Mouse (Mus musculus) lung, postnatal 0 days (tissue): ENCODE data around the gene Ogdh. TPM values are rescaled to one million over a fixed set of nuclear protein-coding genes. Genes with fewer than 3 reads are reported as not detected.

Experiments
- ATAC-seq: fragments of 200-750 bp; cut with Nextera tagmentation; 2 replicates; pipeline ENCODE4 v1.8.0; 2017; ENCODE audit warnings: moderate library complexity
- DNase-seq: peaks from one replicate; pipeline ENCODE4 v3.0.0-alpha.2; 2016; ENCODE audit warnings: low spot score
- H3K27ac ChIP-seq: fragments of 300-500 bp; sonication (generic); 2 replicates; pipeline ENCODE4 v1.5.1; 2014; ENCODE audit warnings: antibody characterized with exemption, mild to moderate bottlenecking, low read length, mixed read lengths
- H3K27me3 ChIP-seq: fragments of 300-500 bp; sonication (generic); replicated peaks from 2 replicates; pipeline ENCODE4 v1.6.1; 2014; ENCODE audit warnings: low read length, mixed read lengths; ENCODE audit not compliant: insufficient read depth
- H3K36me3 ChIP-seq: fragments of 300-500 bp; sonication (generic); 2 replicates; pipeline ENCODE4 v1.6.1; 2014; ENCODE audit warnings: low read length, mixed read lengths; ENCODE audit not compliant: insufficient read depth
- H3K4me1 ChIP-seq: fragments of 300-500 bp; sonication (generic); 2 replicates; pipeline ENCODE4 v1.6.1; 2014; ENCODE audit warnings: antibody characterized with exemption, low read depth, low read length, mixed read lengths; ENCODE audit not compliant: insufficient read depth
- H3K4me2 ChIP-seq: fragments of 300-500 bp; sonication (generic); replicated peaks from 2 replicates; pipeline ENCODE4 v1.6.1; 2014; ENCODE audit warnings: low read depth, mild to moderate bottlenecking, low read length, moderate library complexity, mixed read lengths
- H3K4me3 ChIP-seq: fragments of 300-500 bp; sonication (generic); 2 replicates; pipeline ENCODE4 v1.5.1; 2014; ENCODE audit warnings: low read depth, low read length
- H3K9ac ChIP-seq: fragments of 300-500 bp; sonication (generic); replicated peaks from 2 replicates; pipeline ENCODE4 v1.6.1; 2014; ENCODE audit warnings: low read depth, mild to moderate bottlenecking
- H3K9me3 ChIP-seq: fragments of 300-500 bp; sonication (generic); 2 replicates; pipeline ENCODE4 v1.6.1; 2016; ENCODE audit warnings: low read length, mixed read lengths
- CTCF ChIP-seq: IDR thresholded peaks from 2 replicates; pipeline ENCODE4 v1.5.1; 2016; ENCODE audit warnings: antibody characterized with exemption, mild to moderate bottlenecking
- EP300 ChIP-seq: IDR thresholded peaks from 2 replicates; pipeline ENCODE4 v1.6.1; 2016; ENCODE audit warnings: antibody characterized with exemption, mild to moderate bottlenecking, control low read depth
- WGBS: fragments of 180-500 bp; shearing (Covaris S2); extraction: QIAGEN DNeasy Blood & Tissue Kit; methylation state at CpG from one replicate; pipeline ENCODE4 v1.1.7; 2014; 5-methylcytosine and 5-hydroxymethylcytosine counted together
- polyA plus RNA-seq: library from polyadenylated mRNA; unstranded; fragments of >200 nt; fragmentation: Nextera tagmentation; extraction: Ambion mirVana; gene quantifications from 2 replicates; pipeline ENCODE4 v1.2.1, GENCODE M21; 2015

The Ogdh gene
- polyA plus RNA-seq, 1 experiment from 2014 or later = 78.8 TPM

DNA sequence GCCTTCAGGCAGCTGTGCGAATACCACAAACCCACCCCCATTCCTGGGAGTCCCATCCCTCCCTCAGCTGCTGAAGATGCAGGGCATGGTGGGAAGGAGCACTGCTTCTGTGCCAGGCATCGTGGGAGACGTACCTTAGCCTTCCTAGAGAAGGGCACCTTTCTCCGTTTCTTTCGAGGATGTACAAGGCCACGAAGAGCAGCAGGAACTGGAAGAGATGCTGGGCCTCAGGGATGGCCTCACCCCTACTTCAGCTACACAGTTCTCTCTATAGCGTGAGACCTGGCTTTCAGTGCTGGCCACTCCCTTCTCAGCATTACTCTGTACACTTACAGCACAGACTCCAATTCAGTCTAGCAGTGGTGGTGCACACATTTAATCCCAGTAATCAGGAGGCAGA is 32.0 kb upstream of the Ogdh start:
- no peak overlapping the region for H3K4me3 ChIP-seq
- no peaks in the 10 kb centered on the region for H3K9me3 ChIP-seq
- DNase-seq (no peak), ATAC-seq (no peak)
- H3K9ac ChIP-seq = no peak overlapping the region
- H3K27ac ChIP-seq = no peak overlapping the region
- 90% methylated on average over 7 of the region's 7 CpGs for WGBS
- TF ChIP-seq CTCF = no peak
- no peak for TF ChIP-seq EP300
- H3K27me3 ChIP-seq = no peaks in the 10 kb centered on the region
- peaks cover 30% of the 10 kb centered on the region for H3K36me3 ChIP-seq
- H3K4me2 ChIP-seq = no peak overlapping the region
- H3K4me1 ChIP-seq = no peaks in the 10 kb centered on the region

DNA sequence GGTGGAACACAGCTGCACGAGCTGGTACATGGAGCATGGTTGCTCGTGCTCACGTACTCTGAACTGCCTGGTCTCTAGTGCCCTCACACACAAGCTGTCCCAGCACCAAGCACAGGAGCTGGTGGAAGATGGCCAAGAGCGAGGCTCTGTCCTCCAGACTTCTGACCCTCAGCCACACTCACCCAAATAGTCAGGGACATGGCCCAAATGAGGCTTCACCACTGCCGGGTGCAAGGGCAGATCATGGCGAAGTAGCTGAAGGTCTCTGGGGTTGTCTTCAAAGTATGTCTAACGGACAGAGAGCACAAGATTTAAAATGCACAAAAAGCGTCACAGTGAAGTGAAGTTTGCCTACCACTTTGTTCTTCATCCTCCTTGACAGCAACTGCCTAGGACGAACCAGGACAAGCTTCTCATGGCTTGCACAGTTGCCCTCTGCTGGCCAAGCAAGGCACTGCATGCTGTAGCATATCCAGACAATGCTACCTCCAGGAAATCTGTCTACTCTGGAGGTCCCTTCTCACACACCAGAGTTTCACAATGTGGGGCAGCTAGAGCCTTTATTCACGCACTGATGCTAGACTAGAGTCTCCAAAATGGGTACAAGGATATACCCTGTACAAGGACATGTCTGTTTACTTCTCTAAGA is 29.9 kb upstream of the Ogdh start:
- peaks cover 41% of the 10 kb centered on the region for H3K36me3 ChIP-seq
- TF ChIP-seq CTCF (peak; percentile 97), EP300 (no peak)
- no peak overlapping the region for H3K4me3 ChIP-seq
- peaks cover 4% of the 10 kb centered on the region; the same call in 1 of the 2 replicates for H3K4me1 ChIP-seq
- DNase-seq (peak; percentile 62), ATAC-seq (peak; percentile 50; the same call in 1 of the 2 replicates)
- H3K27ac ChIP-seq = no peak overlapping the region
- H3K27me3 ChIP-seq = no peaks in the 10 kb centered on the region
- 73% methylated on average over 10 of the region's 10 CpGs for WGBS
- no peaks in the 10 kb centered on the region for H3K9me3 ChIP-seq
- no peak overlapping the region for H3K9ac ChIP-seq
- H3K4me2 ChIP-seq = no peak overlapping the region

- Histone ChIP-seq H3K4me2 (peak overlapping the region; percentile 89), H3K27ac (no peak overlapping the region), H3K4me1 (peaks cover 13% of the 10 kb centered on the region; the same call in 1 of the 2 replicates), H3K36me3 (peaks cover 33% of the 10 kb centered on the region), H3K9me3 (no peaks in the 10 kb centered on the region), H3K27me3 (no peaks in the 10 kb centered on the region), H3K9ac (peak overlapping the region; percentile 82), H3K4me3 (peak overlapping the region; percentile 94)
- DNase-seq (no peak), ATAC-seq (no peak)
- WGBS = 61% methylated on average over 9 of the region's 9 CpGs
- TF ChIP-seq CTCF (no peak), EP300 (no peak)
These were observed 24.8 kb upstream of the Ogdh start for GRCm38 (mm10) chr11:6266621-6267020.

DNA sequence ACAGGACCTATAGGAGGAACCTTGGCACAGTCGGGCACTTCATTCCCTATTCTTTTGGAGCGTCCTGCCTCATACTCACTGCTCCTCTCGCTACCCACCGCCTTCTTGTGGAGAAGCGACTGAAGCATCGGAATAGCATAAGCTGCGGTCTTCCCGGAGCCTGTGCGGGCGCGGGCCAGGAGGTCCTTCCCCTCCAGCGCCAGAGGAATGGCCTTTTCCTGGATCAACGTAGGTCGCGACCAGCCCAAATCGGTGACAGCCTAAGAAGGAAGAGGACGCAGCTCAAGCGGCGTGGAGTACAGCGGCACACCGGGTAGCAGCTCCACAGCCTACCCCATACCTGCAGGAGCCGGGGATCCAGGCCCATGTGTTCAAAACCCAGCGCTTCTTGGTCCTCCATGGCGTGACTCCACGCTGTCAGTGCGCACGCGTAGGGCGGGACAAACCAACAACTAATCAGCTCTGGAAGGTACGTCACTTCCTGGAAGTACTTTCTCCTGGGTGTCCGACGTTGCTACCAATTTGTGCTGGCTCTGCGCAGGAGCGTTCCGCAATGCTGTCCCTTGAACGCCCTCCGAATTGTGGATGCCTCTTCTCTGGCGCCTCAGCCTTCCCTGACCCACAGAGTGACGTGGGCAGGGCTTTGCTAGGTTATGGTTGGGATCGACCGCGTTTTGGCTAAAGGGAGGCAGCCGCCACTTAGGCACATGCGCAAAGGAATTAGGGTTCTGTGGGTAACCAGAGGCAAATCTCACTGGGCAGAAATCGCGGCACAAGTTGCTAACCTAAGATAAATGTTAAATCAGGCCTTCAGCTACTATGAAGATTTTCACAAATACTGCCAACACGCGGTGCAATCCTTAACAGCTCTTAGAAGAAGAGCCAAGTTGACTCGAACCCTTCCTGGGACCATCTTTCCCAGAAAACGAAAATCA is 23.8 kb upstream of the Ogdh start, which contains the start of gene Ddx56:
Gene Ddx56, minus strand, starts transcription at position 453 of the 935 bp plus-strand sequence.
- no peak for TF ChIP-seq EP300
- no peak for TF ChIP-seq CTCF
- Histone ChIP-seq H3K9ac (peak within 1 kb of the TSS; percentile 82), H3K27me3 (no peaks in the 10 kb centered on the region), H3K36me3 (peaks cover 32% of the 10 kb centered on the region), H3K4me2 (peak within 1 kb of the TSS; percentile 89), H3K4me3 (peak within 1 kb of the TSS; percentile 94), H3K27ac (peak within 1 kb of the TSS; percentile 93), H3K9me3 (no peaks in the 10 kb centered on the region), H3K4me1 (peaks cover 13% of the 10 kb centered on the region; the same call in 1 of the 2 replicates)
- ATAC-seq (peak; percentile 100), DNase-seq (peak; percentile 98)
- WGBS = 1% methylated on average over 50 of the region's 50 CpGs

DNA sequence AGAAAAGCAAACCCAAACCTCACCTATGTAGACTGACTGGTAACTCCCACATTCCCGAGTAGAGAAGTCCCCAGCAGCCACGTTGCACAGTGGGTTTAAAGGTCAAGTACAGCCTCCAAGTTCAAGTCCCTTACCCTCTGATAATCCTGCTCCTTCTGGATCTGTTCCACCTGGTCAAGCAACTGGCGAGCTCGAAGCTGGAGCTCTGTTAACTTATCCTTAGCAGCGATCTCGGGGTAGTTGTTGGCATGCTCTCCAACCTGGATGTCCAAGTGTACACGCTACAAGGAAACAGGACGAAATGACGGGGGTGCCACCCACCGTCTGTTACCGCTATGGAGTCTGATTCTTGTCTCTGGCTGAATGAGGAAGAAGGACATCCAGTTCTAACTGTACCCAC is 17.8 kb upstream of the Ogdh start:
- Histone ChIP-seq H3K9me3 (no peaks in the 10 kb centered on the region), H3K9ac (peak overlapping the region; percentile 74), H3K27ac (0 out of 2 replicates have a peak overlapping the region, but pooled peaks have one; percentile 12), H3K4me3 (peak overlapping the region; percentile 68), H3K27me3 (no peaks in the 10 kb centered on the region), H3K4me2 (peak overlapping the region; percentile 92), H3K36me3 (peaks cover 17% of the 10 kb centered on the region; the same call in 1 of the 2 replicates), H3K4me1 (peaks cover 5% of the 10 kb centered on the region; the same call in 1 of the 2 replicates)
- DNase-seq = peak; percentile 35
- WGBS = 31% methylated on average over 11 of the region's 11 CpGs
- TF ChIP-seq EP300 (no peak), CTCF (no peak)
- no peak for ATAC-seq
